Mouse (Mus musculus) midbrain, postnatal 0 days (tissue): ENCODE measurements around the gene Siglecf. TPM values are rescaled to one million over a fixed set of nuclear protein-coding genes. Genes with fewer than 3 reads are reported as not detected.

Experiments used
- ATAC-seq: fragments of 200-750 bp; cut with Nextera tagmentation; 2 replicates; pipeline ENCODE4 v1.8.0; 2017; ENCODE audit warnings: moderate number of reproducible peaks, mild to moderate bottlenecking, moderate TSS enrichment, moderate library complexity; ENCODE audit not compliant: low FRiP score
- DNase-seq: peaks from one replicate; pipeline ENCODE4 v3.0.0-alpha.2; 2015; ENCODE audit warnings: low spot score
- H3K27ac ChIP-seq: fragments of 300-500 bp; sonication (generic); 2 replicates; pipeline ENCODE4 v1.5.1; 2014; ENCODE audit warnings: low read depth, mild to moderate bottlenecking, low read length, mixed read lengths
- H3K27me3 ChIP-seq: fragments of 300-500 bp; sonication (generic); 2 replicates; pipeline ENCODE4 v1.6.1; 2014; ENCODE audit warnings: low read length, control low read depth, mixed read lengths; ENCODE audit not compliant: insufficient read depth
- H3K36me3 ChIP-seq: fragments of 300-500 bp; sonication (generic); 2 replicates; pipeline ENCODE4 v1.6.1; 2014; ENCODE audit warnings: low read length, control low read depth, mixed read lengths; ENCODE audit not compliant: insufficient read depth
- H3K4me1 ChIP-seq: fragments of 300-500 bp; sonication (generic); 2 replicates; pipeline ENCODE4 v1.6.1; 2014; ENCODE audit warnings: mild to moderate bottlenecking, control low read depth, antibody characterized with exemption, low read length, mixed read lengths; ENCODE audit not compliant: insufficient read depth
- H3K4me2 ChIP-seq: fragments of 300-500 bp; sonication (generic); 2 replicates; pipeline ENCODE4 v1.6.1; 2014; ENCODE audit warnings: low read depth, mild to moderate bottlenecking, low read length, mixed read lengths; ENCODE audit not compliant: poor library complexity, severe bottlenecking
- H3K4me3 ChIP-seq: fragments of 300-500 bp; sonication (generic); 2 replicates; pipeline ENCODE4 v1.5.1; 2014; ENCODE audit warnings: low read depth, mild to moderate bottlenecking, low read length, moderate library complexity
- H3K9ac ChIP-seq: fragments of 300-500 bp; sonication (generic); replicated peaks from 2 replicates; pipeline ENCODE4 v1.6.1; 2014; ENCODE audit warnings: mild to moderate bottlenecking, low read length, moderate library complexity, mixed read lengths; ENCODE audit not compliant: poor library complexity, severe bottlenecking
- H3K9me3 ChIP-seq: fragments of 300-500 bp; sonication (generic); 2 replicates; pipeline ENCODE4 v1.6.1; 2016; ENCODE audit warnings: low read length, control low read depth
- CTCF ChIP-seq: IDR thresholded peaks from 2 replicates; pipeline ENCODE4 v1.5.1; 2016; ENCODE audit warnings: antibody characterized with exemption, mild to moderate bottlenecking
- WGBS: fragments of 180-500 bp; shearing (Covaris S2); extraction: QIAGEN DNeasy Blood & Tissue Kit; methylation state at CpG from one replicate; pipeline ENCODE4 v1.1.7; 2014; 5-methylcytosine and 5-hydroxymethylcytosine counted together
- polyA plus RNA-seq: library from polyadenylated mRNA; unstranded; fragments of >200 nt; fragmentation: Nextera tagmentation; extraction: Ambion mirVana; gene quantifications from 2 replicates; pipeline ENCODE4 v1.2.1, GENCODE M21; 2015
- total RNA-seq: library from RNA; depleted of rRNA; stranded (reverse); fragments of >200 nt; gene quantifications from 2 replicates; pipeline ENCODE4 v1.2.3, GENCODE M21; 2014

Gene Siglecf
- total and polyA plus RNA-seq, 2 experiments from 2014 or later, result 0.11 to 0.22 TPM

DNA sequence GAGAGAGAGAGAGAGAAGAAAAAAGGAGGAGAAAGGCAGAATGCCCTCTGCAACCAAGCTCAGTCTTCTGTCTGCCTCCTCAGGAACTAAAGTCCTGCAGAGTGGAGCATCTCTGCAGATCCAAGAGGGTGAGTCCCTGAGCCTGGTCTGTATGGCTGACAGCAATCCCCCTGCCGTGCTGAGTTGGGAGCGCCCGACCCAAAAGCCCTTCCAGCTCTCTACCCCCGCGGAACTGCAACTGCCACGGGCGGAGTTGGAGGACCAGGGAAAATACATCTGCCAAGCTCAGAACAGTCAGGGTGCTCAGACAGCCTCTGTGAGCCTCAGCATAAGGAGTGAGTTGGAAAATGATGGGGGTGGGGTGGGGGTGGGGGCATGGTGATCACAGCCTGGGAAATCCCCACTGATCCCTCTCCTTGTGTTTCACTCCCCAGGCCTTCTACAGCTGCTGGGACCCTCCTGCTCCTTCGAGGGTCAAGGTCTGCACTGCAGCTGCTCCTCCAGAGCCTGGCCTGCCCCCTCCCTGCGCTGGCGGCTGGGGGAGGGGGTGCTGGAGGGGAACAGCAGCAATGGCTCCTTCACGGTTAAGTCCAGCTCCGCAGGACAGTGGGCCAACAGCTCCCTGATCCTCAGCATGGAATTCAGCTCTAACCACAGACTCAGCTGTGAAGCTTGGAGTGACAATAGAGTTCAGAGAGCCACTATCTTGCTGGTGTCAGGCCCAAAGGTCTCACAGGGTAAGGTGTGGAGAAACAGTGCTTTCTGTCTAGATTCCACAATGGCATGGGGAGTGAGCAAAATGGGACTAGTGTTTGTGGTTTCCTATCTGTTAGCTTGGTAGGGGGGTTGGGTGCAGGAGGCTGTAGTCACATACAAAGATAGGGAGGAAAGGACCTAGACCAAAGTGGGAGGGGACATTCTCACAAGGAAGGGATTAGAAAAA, 4.0 kb downstream of the Siglecf start:
- Histone ChIP-seq H3K4me1 (no peaks in the 10 kb centered on the region), H3K4me3 (no peak overlapping the region), H3K27ac (no peak overlapping the region), H3K9me3 (no peaks in the 10 kb centered on the region), H3K36me3 (no peaks in the 10 kb centered on the region), H3K27me3 (no peaks in the 10 kb centered on the region), H3K9ac (no peak overlapping the region), H3K4me2 (no peak overlapping the region)
- 7% methylated on average over 12 of the region's 12 CpGs for WGBS
- DNase-seq (no peak), ATAC-seq (no peak)
- no peak for TF ChIP-seq CTCF

GRCm38 (mm10) chr7:43358556-43358955, 7.4 kb downstream of the Siglecf start:
- Histone ChIP-seq H3K9me3 (no peaks in the 10 kb centered on the region), H3K4me1 (no peaks in the 10 kb centered on the region), H3K36me3 (no peaks in the 10 kb centered on the region), H3K9ac (no peak overlapping the region), H3K4me2 (no peak overlapping the region), H3K27ac (no peak overlapping the region), H3K27me3 (no peaks in the 10 kb centered on the region), H3K4me3 (no peak overlapping the region)
- no peak for ATAC-seq
- DNase-seq, result no peak
- 85% methylated on average over 3 of the region's 3 CpGs for WGBS
- no peak for TF ChIP-seq CTCF

DNA sequence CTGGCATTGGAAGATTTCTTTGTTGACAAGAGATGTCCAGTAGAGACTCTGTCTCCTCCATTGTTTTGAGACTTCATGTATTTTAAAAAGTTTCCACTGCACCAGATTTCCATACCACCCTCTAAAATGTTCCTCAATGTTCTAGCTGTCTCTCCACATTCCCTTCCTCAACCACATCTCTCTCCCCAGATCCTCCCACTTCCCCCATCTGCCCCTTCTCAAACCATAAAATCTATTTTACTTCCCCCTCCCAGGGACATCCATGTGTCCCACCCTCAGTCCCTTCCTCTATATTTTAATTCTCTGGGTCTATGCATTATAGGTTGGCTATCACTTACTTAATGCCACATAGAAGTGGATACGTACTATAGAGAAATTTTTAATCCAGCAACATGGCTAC, 10.3 kb downstream of the Siglecf start:
- DNase-seq, result no peak

DNA sequence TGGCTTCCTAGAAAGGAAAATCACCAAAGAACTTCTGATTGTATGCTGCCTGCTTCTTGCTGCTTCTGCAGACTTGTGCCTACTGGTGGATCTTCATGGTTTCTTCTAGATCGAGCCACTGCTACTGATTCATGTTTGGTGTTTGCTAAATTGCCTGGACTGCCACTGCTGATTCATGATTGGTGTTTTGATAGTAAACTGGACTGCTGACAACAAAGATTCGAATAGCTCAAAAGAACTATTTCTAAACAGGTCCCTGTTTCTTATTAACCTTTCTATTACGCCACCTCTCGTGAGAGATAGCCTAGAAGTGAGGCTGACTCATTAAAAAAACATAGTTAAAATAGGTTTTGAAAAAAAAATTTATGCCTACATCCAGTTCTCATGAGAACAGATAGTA, 10.9 kb downstream of the Siglecf start:
- Histone ChIP-seq H3K4me3 (no peak overlapping the region), H3K27me3 (no peaks in the 10 kb centered on the region), H3K9ac (no peak overlapping the region), H3K27ac (no peak overlapping the region), H3K9me3 (no peaks in the 10 kb centered on the region), H3K4me2 (no peak overlapping the region), H3K36me3 (no peaks in the 10 kb centered on the region), H3K4me1 (no peaks in the 10 kb centered on the region)
- TF ChIP-seq CTCF, result no peak
- no peak for DNase-seq
- 82% methylated on average over 4 of the region's 4 CpGs for WGBS
- no peak for ATAC-seq

More for the DNA sequence above, 10.3 kb downstream of the Siglecf start:
- WGBS, result 95% methylated on average over 1 of the region's 1 CpGs
- Histone ChIP-seq H3K27me3 (no peaks in the 10 kb centered on the region), H3K4me2 (no peak overlapping the region), H3K4me3 (no peak overlapping the region), H3K27ac (no peak overlapping the region), H3K9ac (no peak overlapping the region), H3K9me3 (no peaks in the 10 kb centered on the region), H3K4me1 (no peaks in the 10 kb centered on the region), H3K36me3 (no peaks in the 10 kb centered on the region)
- no peak for ATAC-seq
- no peak for TF ChIP-seq CTCF

DNA sequence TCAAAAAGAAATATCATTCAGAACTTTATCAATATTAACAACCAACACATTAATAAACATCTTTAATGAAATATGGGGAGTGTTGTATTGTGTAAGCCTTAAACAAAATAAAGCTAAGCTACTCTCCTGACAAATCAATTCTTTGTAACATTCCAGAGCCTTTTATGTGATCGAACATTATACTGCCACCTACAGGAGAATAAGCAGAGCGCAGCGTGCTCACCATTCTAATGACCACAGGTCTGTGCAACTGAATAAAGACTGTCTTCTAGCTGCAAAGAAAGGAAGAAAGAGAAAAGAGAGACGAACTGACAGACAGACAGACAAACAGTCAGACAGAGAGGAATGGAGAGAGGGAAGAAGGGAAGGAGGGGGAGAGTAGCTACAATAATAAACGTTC, 27.1 kb downstream of the Siglecf start:
- peak; percentile 87 for TF ChIP-seq CTCF
- 15% methylated on average over 5 of the region's 5 CpGs for WGBS
- DNase-seq (peak; percentile 76), ATAC-seq (no peak; the same call in 1 of the 2 replicates)
- Histone ChIP-seq H3K4me1 (no peaks in the 10 kb centered on the region), H3K27me3 (no peaks in the 10 kb centered on the region), H3K36me3 (no peaks in the 10 kb centered on the region), H3K4me2 (no peak overlapping the region), H3K9me3 (no peaks in the 10 kb centered on the region), H3K4me3 (no peak overlapping the region), H3K27ac (no peak overlapping the region), H3K9ac (no peak overlapping the region)

GRCm38 (mm10) chr7:43392349-43393121, 41.4 kb downstream of the Siglecf start:
- Histone ChIP-seq H3K9me3 (no peaks in the 10 kb centered on the region), H3K4me2 (no peak overlapping the region), H3K27me3 (no peaks in the 10 kb centered on the region), H3K9ac (no peak overlapping the region), H3K27ac (no peak overlapping the region), H3K36me3 (no peaks in the 10 kb centered on the region), H3K4me3 (no peak overlapping the region), H3K4me1 (no peaks in the 10 kb centered on the region)
- 76% methylated on average over 8 of the region's 8 CpGs for WGBS
- no peak for DNase-seq
- ATAC-seq, result no peak
- no peak for TF ChIP-seq CTCF
